Mouse (Mus musculus) fat pad, adult 2 months (tissue): ENCODE measurements around the gene Gtpbp1.

Source experiments
- DNase-seq: peaks from one replicate; pipeline ENCODE4 v3.0.0-alpha.2; 2011; ENCODE audit warnings: low read depth, low spot score; ENCODE audit errors: extremely low read depth

Gene Gtpbp1

GRCm38 (mm10) chr15:79752742-79753419, 62.2 kb downstream of the Gtpbp1 start:
- no peak for DNase-seq

DNA sequence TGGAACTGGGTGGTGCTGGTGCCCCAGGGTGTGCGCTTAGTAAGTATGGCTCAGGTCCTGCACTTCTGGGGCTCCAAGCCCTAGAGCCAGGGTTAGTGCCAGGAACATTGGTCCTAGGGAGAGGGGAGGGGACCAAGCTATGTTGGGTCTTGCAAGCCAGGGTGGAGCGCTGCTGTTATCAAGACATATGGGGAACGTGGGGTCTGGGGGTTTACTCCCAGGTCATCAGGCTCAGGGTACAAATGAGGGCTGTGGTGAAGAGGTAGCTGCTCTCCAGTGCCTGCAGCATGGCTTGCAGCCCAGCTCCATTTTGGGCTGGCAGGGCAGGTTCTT, 62.7 kb downstream of the Gtpbp1 start:
- DNase-seq, result no peak

- no peak for DNase-seq
Measured at GRCm38 (mm10) chr15:79753873-79754272, 63.2 kb downstream of the Gtpbp1 start.

- no peak for DNase-seq
Measured at GRCm38 (mm10) chr15:79755176-79755575, 64.5 kb downstream of the Gtpbp1 start.

GRCm38 (mm10) chr15:79755977-79756625, 65.5 kb downstream of the Gtpbp1 start:
- DNase-seq, result no peak

- no peak for DNase-seq
Measured at GRCm38 (mm10) chr15:79757118-79757517, 66.5 kb downstream of the Gtpbp1 start.

DNA sequence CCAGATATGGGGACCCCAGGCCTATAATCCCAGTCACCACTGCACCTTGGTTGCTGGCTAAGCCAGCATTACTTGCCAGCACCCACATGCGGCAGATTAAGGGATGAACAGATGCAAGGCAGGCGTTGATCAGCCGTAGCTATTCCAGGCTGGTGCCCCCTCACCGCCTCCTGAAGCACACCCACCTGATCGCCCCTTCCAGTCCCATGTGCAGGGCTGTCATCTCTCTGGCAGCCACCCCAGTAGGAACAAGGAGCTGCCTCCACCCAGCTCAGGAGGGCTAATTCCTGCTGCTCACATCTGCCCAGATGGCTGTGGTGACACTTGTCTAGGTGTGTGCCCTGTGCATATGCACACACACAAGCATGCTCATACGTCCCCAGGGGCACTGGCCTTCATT, 70.3 kb downstream of the Gtpbp1 start:
- no peak for DNase-seq

DNA sequence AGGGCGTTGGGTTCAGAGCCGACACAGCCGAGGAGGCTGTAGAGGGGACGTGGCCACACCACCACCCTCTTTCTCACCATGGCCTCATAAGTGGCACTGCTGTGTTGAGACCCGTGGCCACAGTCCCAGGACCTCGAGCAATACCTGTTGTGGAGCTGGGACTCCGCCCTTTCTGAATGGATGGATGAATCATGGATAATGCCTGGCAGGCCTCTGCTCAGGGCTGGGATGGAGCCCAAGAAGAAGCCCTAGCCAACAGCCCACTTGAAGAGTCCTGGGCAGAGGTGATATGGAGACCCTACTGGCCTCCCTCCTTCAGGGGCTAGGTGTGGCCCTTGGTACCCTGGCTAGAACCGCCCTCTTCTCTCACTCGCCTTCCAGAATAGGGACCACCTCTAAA, 72.4 kb downstream of the Gtpbp1 start:
- no peak for DNase-seq

GRCm38 (mm10) chr15:79763601-79764246, 73.1 kb downstream of the Gtpbp1 start:
- DNase-seq, result no peak

DNA sequence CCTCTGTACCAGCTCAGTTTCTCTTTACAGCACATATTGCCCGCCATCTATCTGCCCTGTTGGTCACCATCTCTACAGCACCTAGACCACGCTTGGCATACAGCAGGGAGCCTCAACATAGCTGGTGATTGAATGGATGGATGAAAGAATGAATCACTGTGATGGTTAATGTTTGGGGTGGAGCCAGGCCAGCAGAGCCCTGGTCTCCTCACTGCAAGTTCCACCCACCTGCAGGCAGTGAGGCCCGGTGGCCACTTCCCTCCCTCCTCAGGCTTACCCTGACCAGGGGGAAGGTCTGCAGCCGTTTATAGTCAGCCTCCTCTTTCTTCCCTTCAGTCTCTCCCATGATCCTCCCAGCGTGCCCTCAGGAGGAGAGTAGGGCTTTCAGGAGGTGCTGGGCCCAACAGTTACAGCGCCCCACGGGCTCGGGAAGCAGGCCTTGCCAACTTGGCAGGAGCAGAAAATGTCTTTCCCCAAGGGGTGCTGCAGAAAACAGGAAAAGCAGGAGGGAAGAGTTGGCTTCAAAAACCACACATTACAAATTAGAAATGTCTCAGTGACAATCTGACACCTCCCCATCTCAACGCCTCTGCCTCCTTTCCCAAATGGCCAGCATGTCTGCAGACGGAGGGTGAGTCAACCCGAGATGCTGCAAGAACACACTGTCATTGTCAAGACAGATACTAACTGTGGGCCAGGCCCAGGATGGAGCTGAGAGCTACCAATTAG, 74.1 kb downstream of the Gtpbp1 start:
- DNase-seq, result no peak

DNA sequence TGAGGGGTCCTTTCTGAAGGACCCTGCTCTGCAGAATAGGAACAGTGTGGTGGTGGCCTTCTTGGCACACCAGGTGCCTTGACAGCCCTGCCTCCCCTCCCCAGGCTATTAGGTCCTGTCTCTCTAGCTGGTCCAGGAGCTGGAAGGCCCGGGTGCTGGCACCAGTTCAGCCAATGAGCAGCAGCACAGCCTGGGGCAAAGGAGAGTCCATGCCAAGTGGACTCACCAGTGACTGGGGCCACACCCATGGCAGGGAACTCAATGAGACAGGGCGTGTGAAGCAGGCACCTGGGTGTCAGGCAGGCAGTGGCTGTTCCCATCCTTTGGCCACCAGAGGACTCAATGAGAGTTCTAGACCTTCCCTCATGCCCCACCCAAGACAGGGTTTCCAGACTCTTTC, 74.7 kb downstream of the Gtpbp1 start:
- DNase-seq, result no peak

DNA sequence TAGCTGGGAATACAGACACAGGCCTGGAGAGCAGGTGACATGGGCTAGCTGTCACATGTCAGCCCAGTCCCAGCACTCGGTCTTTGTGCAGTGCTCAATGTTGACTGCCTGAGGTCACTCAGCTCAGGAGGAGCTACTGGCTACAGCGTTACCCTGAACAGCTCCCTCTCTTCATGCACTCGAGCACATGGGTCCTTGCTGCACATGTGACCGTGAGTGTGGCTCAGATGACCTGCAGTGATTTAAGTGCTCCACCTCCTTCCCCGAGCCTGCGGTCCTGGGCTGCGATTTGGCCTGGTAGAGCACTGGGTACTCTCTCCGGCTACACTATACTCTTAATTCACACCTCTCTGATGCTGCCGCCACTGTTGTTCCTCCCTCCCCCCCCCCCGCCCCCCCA, 75.5 kb downstream of the Gtpbp1 start:
- no peak for DNase-seq

- no peak for DNase-seq
Measured at GRCm38 (mm10) chr15:79766586-79767071, 76.0 kb downstream of the Gtpbp1 start.

- DNase-seq, result no peak
Measured at GRCm38 (mm10) chr15:79767327-79767961, 76.8 kb downstream of the Gtpbp1 start.

DNA sequence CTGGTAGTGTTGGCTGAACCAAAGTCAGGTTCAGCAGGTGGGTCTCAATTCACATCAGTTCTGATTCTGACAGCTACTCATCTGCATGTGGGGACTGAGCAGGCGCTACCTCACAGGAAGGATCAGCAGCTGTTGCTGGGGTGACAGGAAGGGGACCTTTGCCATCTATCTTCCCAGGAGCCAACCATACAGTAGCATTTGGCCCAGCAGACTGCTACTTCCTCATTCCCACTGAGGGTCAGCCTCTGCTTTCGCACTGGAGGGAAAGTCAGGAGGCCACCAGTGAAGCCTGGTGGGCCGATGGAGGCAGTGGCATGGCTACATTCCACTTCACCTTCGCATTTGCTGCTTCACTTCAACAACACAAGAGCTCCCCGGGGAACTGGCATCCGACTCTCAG, 77.7 kb downstream of the Gtpbp1 start:
- DNase-seq, result no peak

- DNase-seq, result no peak
Measured at GRCm38 (mm10) chr15:79770629-79771240, 80.1 kb downstream of the Gtpbp1 start.
